Mouse (Mus musculus) adrenal gland (tissue): Measurements from ENCODE around the gene Fam78b.

Source experiments
- intact Hi-C: fragments of 180-260 bp; cut with DNase I; formaldehyde crosslinking; loops from one replicate; pipeline ENCODE4 v1.15.1; 2025

The Fam78b gene

DNA sequence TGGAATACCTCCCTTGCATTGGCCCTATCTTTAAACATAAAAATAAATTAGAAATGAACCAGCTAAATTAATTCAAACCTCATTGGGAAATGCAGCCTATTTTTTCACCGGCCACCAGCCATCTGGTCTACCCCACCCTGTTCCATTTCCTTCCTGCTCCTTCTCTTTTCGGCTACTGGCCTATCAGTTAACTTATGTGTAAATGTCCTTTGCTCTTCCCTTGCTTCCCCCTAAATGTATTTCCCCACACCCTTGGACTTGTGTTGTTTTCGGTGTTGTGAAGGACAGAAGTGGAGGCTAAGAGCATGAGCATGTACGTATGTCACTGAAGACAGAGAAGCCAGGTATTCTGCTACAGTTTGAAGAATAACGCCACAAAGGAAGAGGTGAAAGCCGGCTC, 89.2 kb downstream of the Fam78b start:
- intact Hi-C loops = no loop called here

DNA sequence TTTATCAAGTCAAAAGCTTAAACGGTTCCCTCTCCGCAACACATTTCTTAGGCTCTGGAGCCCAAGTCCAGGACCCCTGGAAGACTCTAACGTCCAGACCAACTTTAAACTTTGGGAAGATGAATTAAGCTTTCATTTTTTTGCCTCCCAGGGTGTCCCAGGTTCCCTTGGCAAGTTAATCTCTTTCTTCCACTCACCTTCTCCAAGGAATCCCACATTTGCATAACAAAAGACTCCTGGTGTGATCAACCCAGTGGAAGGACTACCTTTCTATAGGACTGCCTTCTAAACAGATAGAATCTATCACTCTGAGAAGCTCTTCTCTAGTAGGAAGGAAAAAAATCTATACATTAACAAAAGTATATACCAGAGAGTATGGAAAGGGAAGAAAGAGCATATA, 92.3 kb downstream of the Fam78b start:
- intact Hi-C loops = no loop called here

DNA sequence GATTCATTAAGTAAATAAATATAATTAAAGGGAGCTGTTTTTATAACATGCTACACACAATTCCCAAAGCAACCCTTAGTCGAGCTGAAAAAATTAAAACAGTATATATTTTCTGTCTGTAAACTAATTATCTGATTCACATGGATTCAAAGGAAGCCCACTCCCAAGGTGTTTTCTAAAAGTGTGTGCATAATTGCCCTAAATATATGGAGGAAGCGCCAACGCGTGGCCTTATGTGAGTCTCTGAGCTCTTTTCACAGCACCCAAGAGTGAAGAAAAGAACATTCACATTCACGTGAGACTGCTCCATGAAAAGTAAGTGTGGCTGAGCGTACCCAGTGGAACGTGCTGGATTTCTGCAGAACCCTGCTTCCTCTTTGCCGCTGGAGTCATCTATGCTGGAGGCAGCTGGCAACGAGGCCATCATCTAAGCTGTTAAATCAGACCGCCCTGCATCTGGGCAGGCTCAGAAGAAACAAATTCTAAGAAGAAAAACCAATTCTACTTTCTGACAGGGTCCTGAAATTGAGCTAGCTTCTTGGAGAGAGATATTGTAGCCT, 93.5 kb downstream of the Fam78b start:
- intact Hi-C loops = no loop called here

DNA sequence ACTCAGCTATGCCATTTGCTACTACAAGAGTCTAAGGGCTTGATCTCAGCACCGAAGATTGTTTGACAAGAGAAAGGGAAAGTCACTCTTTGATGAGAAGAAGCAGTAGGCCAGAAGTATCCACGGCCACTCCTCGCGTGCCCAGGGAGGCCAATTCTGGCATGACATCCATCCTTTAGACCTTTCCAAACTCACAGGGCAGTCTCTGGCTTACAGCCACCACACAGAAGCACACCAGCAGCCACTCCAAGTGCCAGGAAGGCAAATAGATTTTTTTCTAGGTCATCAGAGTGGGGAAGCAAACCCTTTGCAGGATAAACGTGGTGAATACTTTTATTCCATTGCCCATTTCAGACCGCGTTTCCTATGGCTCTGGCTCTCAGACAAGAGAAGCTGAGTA, 97.5 kb downstream of the Fam78b start:
- intact Hi-C loops = no loop called here

DNA sequence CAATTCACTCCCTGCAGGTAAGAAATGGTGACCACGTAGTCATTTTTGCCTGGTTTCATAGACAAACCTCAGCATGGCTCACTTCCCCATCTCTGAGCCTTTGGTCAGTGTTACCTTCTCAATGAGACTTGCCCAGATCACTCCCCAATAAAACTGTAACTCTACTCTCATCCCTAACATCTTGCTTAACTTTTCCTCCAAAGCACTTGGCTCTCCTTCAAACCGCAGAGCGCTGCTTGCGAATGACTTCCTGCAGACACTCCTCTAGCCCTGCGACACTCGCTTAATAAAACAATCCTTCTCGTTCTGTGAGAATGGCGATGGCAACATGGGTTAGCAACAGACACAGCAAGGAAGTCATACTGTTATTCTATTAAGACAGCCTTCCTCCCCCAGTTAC, 100.8 kb downstream of the Fam78b start:
- intact Hi-C loops = no loop called here

DNA sequence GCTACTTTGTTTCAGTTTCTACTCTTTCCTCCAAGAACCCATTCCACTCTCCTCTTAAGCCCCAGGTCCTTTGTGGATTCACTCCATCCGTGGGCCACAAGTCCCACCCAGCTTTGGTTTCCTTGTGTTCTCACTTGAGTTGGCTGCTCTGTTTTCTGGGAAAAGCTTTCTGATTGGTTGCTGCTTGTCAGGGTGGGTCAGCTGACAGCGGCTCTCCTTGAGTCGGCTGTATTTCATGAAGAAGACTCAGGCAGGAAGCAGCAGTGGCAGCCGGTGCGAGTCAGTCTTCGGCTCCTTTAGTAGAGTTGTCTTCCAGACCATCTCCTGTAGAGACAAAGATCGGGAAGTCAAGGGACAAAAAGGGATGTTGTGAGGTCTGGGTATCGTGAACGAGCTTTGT, 101.3 kb downstream of the Fam78b start:
- intact Hi-C loops = no loop called here

DNA sequence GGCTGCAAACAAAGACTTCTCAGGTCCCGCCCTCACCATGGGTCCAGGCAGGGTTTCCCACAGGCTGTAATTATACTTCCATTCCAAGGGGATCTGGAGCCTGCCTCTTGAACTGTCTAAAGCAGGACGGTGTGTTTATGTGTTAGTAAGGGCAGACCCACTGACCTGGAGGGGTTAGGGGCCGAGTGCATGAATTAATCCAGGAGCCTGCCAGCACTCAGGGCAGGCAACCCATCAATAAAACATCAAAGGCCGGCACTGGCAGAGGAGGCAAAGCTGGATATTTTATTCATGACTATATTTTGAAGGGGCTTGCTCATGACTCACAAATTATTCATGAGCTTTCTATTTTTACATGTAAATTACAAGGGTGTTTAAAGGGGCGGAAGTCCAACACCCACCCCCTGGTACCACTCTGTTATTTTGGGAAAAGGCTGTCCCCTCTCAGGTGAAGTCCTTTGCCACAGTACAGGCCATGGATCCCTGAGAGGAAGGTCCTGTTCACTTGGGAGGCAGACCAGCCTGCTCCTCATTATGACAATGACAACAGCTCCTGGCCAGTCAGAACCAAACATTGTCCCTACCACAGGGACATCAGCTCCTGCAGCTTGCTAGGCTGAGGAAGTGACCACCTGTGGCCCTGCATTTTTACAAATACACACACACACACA, 103.9 kb downstream of the Fam78b start:
- intact Hi-C loops = no loop called here

DNA sequence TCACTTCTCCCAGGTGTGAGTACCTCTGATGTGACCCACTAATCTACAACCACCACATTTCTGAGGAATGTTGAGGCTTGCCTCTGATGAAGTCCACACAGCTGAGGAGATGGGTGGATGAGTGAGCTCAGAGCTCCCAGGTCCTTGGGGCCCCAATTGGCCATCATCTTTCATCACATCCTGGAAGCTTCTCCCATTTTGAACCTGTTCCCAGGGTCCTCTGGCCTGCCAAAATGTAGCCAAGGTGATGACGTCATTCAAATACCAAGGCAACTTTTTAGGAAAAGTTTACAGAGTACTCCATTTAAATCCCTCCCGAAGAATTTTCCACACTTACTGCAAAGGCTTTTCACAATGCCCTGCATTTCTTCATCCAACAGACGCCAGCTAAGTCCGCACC, 104.7 kb downstream of the Fam78b start:
- intact Hi-C loops = no loop called here

DNA sequence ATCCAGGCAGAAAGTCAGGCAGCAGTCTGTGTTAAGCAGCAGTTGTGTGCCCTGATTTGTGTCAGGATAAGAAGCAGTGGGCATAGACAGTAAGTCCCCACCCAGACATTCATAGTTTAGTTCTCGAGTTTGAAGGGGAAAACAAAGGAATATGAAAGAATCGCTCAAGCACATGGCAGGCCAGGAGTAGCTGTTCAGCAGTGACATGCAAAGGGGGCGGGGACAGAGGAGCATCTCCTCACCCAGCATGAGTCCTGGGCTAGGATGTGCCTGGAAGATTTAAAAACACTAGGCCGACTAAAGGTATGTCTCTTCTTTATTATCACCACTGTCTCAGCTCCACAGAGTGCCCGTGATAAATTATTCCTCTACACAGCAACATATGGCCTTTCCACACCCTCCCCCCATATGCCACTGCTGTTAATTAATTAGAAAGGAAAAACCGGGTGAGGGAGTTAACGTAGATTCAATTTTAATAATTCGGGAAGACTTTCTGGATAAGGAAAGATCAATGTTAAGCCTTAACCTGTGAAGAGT, 107.8 kb downstream of the Fam78b start:
- intact Hi-C loops = no loop called here

DNA sequence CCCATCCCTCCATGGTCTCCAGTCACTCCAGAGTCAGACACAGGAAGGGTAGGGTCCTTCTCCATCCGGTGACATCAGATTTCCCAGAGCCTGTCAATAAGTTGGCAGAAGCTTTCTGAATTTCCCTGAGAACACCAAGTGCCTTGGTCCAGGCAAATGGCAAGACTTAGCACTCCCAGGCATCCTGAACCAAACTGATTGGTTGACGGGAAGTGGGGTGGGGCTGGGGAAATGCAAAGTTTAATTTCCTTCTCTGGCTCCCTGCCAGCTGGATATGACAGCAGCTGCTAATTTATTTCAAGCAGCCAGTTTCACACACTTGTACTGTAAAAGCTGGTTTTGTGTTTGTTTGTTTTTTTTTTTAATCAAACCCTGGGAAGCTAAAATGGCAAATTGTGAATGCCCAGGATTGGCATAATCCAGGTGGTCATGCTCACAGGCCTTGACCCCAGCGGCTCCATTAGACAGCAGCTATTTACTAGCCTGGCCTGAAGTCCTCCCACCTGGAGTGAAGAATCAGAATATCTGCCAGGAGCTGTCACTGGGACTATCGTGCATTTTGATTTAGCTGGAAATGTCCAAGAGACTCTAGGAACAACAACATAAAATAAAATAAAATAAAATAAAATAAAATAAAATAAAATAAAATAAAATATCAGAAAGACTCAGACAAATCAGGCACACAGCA, 113.3 kb downstream of the Fam78b start:
- intact Hi-C loops = no loop called here

DNA sequence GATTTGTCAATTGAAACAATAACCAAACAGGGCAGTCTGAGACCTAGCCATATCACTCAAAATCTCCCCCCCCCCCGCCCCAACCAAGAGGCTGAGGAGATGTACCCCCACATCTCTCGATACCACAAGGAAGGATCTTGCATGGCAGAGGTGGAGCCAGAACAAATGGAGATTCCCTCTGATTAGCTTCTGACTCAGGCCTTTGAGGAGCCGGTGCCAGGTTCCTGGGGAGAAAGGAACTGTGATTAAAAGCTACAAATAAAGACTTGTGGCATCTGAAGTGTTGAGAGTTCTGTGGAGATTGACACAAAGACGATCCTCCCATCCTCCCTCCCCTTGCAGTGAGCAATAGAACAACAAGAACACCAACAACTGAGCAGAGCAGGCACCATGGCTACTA, 113.9 kb downstream of the Fam78b start:
- intact Hi-C loops = no loop called here

DNA sequence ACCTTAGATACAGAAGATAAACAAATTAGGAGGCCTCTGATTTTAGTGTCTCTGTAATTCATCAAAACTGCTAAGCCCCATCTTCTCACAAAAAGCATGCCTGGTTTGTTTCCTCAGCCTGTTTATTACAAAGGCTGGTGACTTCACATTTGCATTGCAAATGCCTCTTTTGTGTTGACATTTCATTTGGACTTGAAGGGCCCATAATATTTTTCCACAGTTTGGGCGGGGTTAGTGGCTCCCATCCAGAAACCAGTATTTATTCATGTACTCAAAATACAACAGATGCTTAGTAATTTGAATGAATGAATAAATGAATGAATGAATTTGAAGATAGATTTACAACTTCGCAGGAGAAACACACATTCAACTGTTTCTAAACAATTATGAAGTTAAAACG, 115.5 kb downstream of the Fam78b start:
- intact Hi-C loops = no loop called here

DNA sequence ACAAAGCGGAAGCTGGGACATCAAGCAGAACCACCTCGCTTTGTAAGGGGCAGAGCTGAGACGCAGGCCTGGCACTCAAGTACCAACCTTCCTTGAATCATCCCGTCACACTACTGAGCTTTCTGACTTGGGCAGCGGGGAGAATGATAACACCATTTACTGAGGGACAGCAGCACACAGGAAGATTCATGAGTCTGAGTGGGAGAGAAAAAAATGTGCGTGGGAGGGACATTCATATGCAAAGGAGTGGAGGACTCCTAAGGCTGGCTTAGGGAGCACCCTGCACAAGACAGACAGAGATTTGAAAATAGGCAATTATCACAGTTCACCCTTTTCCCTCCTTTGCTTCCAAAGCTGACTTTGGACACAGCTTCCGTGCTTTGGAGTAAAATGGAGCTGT, 117.8 kb downstream of the Fam78b start:
- intact Hi-C loops = no loop called here

DNA sequence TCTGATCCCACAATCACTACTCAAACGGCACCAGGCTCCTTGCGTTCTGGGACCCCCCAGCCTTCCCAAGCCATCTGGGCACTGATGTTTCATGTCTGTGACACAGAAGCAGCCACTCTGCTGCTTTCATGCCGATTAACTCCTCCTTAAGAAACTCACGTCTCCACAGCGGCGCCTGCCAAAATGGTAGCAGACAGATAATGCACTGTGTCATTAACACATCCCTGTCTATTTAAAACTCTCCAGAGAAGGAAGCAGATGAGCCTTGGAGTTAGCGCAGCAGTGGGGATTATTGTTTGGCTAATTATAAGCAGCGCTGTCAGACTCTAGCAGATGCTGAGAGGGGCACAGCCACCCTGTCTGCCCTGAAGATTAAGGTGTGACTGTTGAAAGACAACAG, 118.2 kb downstream of the Fam78b start:
- intact Hi-C loops = no loop called here

DNA sequence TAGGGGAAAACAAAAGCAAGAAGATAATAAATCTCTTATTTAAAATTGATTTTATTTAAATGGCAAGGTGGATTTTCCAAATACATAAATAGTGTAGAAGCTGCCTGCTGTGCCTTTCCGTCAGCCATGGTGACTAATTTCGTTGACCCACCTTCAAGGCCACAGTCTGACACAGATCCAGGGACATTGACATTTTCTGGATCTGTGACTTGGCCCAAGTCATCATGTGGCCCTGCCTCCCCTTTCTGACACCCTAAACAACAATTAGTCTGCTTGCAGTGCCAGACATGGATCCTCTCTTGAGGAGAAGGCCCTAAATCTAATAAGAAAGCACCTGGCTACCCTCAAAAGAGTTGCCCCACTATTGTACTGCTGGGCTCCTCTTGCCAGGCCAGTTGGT, 121.2 kb downstream of the Fam78b start:
- intact Hi-C loops = no loop called here

DNA sequence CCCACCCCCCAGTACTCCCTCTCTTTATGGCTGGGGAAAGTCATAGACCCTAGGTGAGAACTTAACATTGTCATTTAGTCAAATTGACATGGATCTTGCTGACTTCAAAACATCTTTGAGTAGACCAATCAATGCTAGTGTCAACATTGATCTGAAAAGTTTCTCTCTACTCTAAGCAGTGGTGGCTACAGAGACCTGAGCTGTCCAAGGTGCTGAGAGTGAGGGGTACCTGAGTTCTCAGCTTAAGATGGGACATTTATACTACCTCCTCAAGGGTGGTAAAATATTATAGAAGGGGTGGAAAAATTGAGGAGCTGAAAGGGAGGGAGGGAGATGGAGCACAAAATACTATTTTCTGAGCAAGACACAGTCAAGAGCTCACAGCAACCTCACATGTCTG, 122.3 kb downstream of the Fam78b start:
- intact Hi-C loops = no loop called here

DNA sequence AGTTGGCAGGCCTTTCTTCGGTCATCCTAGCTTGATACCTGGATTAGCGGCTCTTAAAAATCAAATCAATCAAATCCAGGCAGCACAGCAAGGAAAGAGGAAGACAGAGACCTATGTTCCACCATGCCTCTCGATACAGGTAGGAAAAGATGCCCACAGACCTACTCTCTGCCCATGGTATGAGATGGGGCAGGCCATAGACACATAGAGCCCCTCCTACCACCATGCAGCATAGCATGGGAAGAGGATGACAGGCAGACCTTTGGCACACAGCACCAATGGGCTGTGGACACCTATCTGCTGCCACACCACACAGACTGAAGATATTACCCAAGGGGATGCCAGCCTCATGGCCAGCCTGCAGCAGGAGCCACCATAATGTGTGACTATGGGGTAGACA, 124.7 kb downstream of the Fam78b start:
- intact Hi-C loops = no loop called here

DNA sequence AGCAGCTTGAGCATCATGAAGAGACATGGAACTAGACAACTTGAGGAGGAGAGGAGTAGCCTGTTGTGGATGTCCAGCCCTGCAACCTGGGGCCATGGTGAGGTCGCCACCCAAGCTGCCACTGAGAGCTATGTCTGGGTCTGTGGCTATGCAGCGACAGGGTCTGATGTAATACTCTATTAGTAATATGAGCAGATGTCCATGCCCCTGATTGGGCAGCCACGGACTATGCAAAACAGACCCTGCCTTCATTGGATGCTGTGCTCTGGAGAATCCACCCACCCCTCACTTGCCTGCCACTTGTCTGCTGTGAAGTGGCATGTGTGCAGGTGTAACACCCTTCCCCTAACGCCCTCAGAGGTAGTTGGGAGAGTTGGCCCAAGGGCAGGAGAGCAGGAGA, 125.1 kb downstream of the Fam78b start:
- intact Hi-C loops = no loop called here

DNA sequence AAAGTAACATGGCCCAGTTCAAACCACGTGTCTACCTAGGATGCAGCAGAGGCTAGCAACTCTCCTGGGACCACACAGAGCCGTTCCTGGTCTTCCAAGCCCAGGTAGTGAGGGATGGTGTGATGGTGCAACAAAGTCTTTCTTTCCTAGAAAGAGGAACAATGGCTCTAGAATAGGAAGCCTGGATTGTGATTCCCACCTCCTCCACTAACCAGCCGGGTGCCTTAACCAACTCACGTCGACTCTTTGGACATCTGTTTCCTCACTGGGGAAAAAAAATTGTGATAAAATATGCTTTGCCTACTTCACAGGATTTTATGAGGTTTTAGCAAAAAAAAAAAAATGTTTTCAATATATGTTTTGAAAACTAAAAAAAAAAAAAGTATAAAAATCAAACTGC, 134.5 kb downstream of the Fam78b start:
- intact Hi-C loops = no loop called here
